Mouse (Mus musculus) cerebellum, adult 11 months (tissue): ENCODE results near the gene Trmt112.
"Not testable (repeated sequence)": the region's sequence is repeated elsewhere in the genome, so short reads cannot be mapped to it uniquely, and the experiment has no call there.

Experiments
- DNase-seq: peaks from one replicate; pipeline ENCODE4 v3.0.0; 2022

Trmt112 gene

GRCm38 (mm10) chr19:6909507-6910289 is at the start of gene Trmt112, which contains the start of gene Prdx5:
Trmt112 (plus strand) TSS chr19:6909698.
Prdx5 (minus strand) TSS chr19:6910106.
- DNase-seq: peak; percentile 84

GRCm38 (mm10) chr19:6859971-6860370 is 49.5 kb upstream of the Trmt112 start:
- no peak for DNase-seq

- DNase-seq: no peak
Observed at GRCm38 (mm10) chr19:6860706-6861105, 48.8 kb upstream of the Trmt112 start.

- DNase-seq: no peak
Observed at GRCm38 (mm10) chr19:6861451-6861850, 48.0 kb upstream of the Trmt112 start.

GRCm38 (mm10) chr19:6869355-6869754 is 40.1 kb upstream of the Trmt112 start:
- no peak for DNase-seq

GRCm38 (mm10) chr19:6871574-6872271 is 37.8 kb upstream of the Trmt112 start:
- DNase-seq: no peak

GRCm38 (mm10) chr19:6872701-6873100 is 36.8 kb upstream of the Trmt112 start:
- no peak for DNase-seq

GRCm38 (mm10) chr19:6874257-6874656 is 35.2 kb upstream of the Trmt112 start:
- no peak for DNase-seq

GRCm38 (mm10) chr19:6875834-6876233 is 33.7 kb upstream of the Trmt112 start:
- DNase-seq: no peak

GRCm38 (mm10) chr19:6876799-6877198 is 32.7 kb upstream of the Trmt112 start:
- no peak for DNase-seq

GRCm38 (mm10) chr19:6877965-6878364 is 31.5 kb upstream of the Trmt112 start:
- no peak for DNase-seq

GRCm38 (mm10) chr19:6892512-6892911 is 17.0 kb upstream of the Trmt112 start:
- no peak for DNase-seq

- DNase-seq: no peak
Observed at GRCm38 (mm10) chr19:6893731-6894451, 15.6 kb upstream of the Trmt112 start.

- DNase-seq: not testable (repeated sequence)
Observed at GRCm38 (mm10) chr19:6895608-6896305, 13.7 kb upstream of the Trmt112 start.

GRCm38 (mm10) chr19:6899641-6900040 is 9.9 kb upstream of the Trmt112 start:
- no peak for DNase-seq

- no peak for DNase-seq
Observed at GRCm38 (mm10) chr19:6903031-6903430, 6.5 kb upstream of the Trmt112 start.

GRCm38 (mm10) chr19:6904846-6905245 is 4.7 kb upstream of the Trmt112 start:
- no peak for DNase-seq

- DNase-seq: no peak
Observed at GRCm38 (mm10) chr19:6905498-6906159, 3.9 kb upstream of the Trmt112 start.

- DNase-seq: no peak
Observed at GRCm38 (mm10) chr19:6906199-6906598, 3.3 kb upstream of the Trmt112 start.

GRCm38 (mm10) chr19:6907094-6907493 is 2.4 kb upstream of the Trmt112 start:
- no peak for DNase-seq

GRCm38 (mm10) chr19:6907811-6908540 is 1.5 kb upstream of the Trmt112 start:
- no peak for DNase-seq

- no peak for DNase-seq
Observed at GRCm38 (mm10) chr19:6909021-6909420, 477 bp upstream of the Trmt112 start.
